Mouse (Mus musculus) kidney, embryonic 15.5 days (tissue): ENCODE results near the gene 3110082I17Rik. TPM values are rescaled to one million over a fixed set of nuclear protein-coding genes. Genes with fewer than 3 reads are reported as not detected.

ENCODE experiments used
- ATAC-seq: fragments of 200-750 bp; cut with Nextera tagmentation; replicated peaks from 2 replicates; pipeline ENCODE4 v1.8.0; 2017; ENCODE audit warnings: moderate TSS enrichment; ENCODE audit not compliant: low FRiP score
- H3K27ac ChIP-seq: fragments of 300-500 bp; sonication (generic); 2 replicates; pipeline ENCODE4 v1.5.1; 2015; ENCODE audit warnings: mild to moderate bottlenecking, inconsistent platforms
- H3K27me3 ChIP-seq: fragments of 300-500 bp; sonication (generic); 2 replicates; pipeline ENCODE4 v1.6.1; 2015; ENCODE audit warnings: inconsistent platforms
- H3K36me3 ChIP-seq: fragments of 300-500 bp; sonication (generic); 2 replicates; pipeline ENCODE4 v1.6.1; 2015; ENCODE audit warnings: inconsistent platforms
- H3K4me1 ChIP-seq: fragments of 300-500 bp; sonication (generic); 2 replicates; pipeline ENCODE4 v1.6.1; 2015; ENCODE audit warnings: inconsistent platforms
- H3K4me2 ChIP-seq: fragments of 300-500 bp; sonication (generic); 2 replicates; pipeline ENCODE4 v1.6.1; 2015; ENCODE audit warnings: moderate library complexity, mild to moderate bottlenecking, inconsistent platforms
- H3K4me3 ChIP-seq: fragments of 300-500 bp; sonication (generic); replicated peaks from 2 replicates; pipeline ENCODE4 v1.5.1; 2015; ENCODE audit warnings: mild to moderate bottlenecking, inconsistent platforms
- H3K9ac ChIP-seq: fragments of 300-500 bp; sonication (generic); 2 replicates; pipeline ENCODE4 v1.6.1; 2015; ENCODE audit warnings: mild to moderate bottlenecking, inconsistent platforms
- H3K9me3 ChIP-seq: fragments of 300-500 bp; sonication (generic); replicated peaks from 2 replicates; pipeline ENCODE4 v1.6.1; 2016; ENCODE audit warnings: inconsistent platforms
- WGBS: fragments of 180-500 bp; shearing (Covaris S2); methylation state at CpG from one replicate; pipeline ENCODE4 v1.1.7; 2015; ENCODE audit warnings: mixed read lengths; 5-methylcytosine and 5-hydroxymethylcytosine counted together
- polyA plus RNA-seq: library from polyadenylated mRNA; unstranded; fragments of >200 nt; fragmentation: Nextera tagmentation; extraction: Ambion mirVana; gene quantifications from 2 replicates; pipeline ENCODE4 v1.2.1, GENCODE M21; 2015

Gene 3110082I17Rik
- polyA plus RNA-seq, 1 experiment from 2014 or later, result 43.3 TPM

DNA sequence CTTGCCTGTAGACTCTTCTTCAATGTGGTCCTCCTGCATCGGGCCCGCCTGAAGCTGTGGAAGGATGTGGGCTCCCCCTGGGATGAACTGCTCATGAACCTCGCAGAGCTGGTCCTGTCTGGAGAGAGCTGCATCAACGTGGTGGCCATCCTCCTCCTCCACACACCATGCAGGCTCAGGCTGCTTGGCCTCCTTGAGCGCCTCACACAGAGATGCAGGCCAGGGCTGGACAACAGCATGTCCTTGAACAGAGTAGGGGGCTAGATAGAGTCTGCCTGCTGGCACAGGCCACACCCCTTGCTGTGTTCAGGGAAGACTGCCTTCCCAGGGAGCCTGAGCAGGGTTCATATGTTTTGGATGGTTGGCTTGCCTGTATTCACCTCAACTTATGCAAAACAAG lies 45.3 kb downstream of the 3110082I17Rik start:
- Histone ChIP-seq H3K36me3 (0 out of 2 replicates have a peak, but pooled peaks cover 5% of the 10 kb centered on the region), H3K4me1 (peaks cover 38% of the 10 kb centered on the region), H3K27me3 (no peaks in the 10 kb centered on the region), H3K9ac (no peak overlapping the region), H3K9me3 (no peaks in the 10 kb centered on the region), H3K4me3 (no peak overlapping the region), H3K4me2 (no peak overlapping the region), H3K27ac (no peak overlapping the region)
- WGBS, result 90% methylated on average over 5 of the region's 5 CpGs
- no peak for ATAC-seq

DNA sequence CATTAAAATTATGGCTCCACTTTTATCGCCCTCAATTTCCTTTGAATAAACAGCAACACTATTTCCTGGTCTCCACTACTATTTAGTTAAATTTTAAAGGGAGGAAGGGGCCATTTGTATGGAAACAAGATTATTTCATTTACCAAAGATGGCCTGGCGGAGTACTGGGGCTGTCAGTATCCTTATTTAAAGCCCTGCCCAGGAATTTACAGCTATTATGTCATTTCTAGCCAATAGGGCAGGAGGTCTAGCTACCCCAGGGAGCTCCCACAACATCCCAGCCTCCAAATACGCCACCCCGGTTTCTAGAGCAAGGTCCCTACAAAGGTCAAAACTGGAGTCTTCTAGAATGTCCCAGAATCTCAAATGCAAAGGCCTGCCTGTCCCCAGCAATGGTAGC lies 46.8 kb downstream of the 3110082I17Rik start:
- Histone ChIP-seq H3K27ac (0 out of 2 replicates have a peak overlapping the region, but pooled peaks have one; percentile 24), H3K36me3 (0 out of 2 replicates have a peak, but pooled peaks cover 5% of the 10 kb centered on the region), H3K9ac (no peak overlapping the region), H3K4me3 (no peak overlapping the region), H3K9me3 (no peaks in the 10 kb centered on the region), H3K27me3 (no peaks in the 10 kb centered on the region), H3K4me2 (no peak overlapping the region), H3K4me1 (peaks cover 45% of the 10 kb centered on the region)
- no peak for ATAC-seq
- 51% methylated on average over 4 of the region's 4 CpGs for WGBS

DNA sequence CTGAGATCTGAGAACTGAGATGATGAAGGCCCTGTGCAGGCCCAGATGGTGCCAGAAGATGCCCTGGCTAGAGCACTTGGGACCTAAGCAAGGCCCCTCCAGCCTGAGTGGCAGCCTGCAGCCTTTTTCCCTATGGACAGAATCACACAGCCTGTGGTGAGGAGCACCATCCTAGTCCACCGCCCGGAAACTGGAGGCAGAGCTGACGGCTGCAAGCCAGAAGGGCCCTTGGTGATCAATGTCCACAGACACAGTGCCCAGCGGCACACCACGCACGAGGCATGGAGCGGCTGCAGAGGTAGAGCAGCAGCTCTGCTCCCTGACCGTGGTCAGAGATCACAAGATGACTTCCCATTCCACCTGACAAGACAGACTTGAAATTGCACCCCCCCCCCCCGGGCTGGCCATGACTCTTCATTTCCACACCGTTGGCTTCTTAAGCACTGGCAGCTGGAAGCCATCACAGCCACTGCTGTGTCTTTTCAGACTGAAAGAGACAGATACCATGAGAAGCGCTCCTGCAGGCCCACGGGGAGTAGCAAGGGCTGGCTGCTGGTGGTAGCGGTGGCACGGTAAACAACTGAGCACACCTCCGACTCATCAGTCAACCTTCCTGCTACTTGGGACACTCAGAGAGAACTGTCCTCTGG lies 48.5 kb downstream of the 3110082I17Rik start:
- no peak for ATAC-seq
- Histone ChIP-seq H3K27ac (0 out of 2 replicates have a peak overlapping the region, but pooled peaks have one; percentile 1), H3K4me2 (no peak overlapping the region), H3K4me3 (no peak overlapping the region), H3K27me3 (no peaks in the 10 kb centered on the region), H3K9me3 (no peaks in the 10 kb centered on the region), H3K9ac (no peak overlapping the region), H3K36me3 (0 out of 2 replicates have a peak, but pooled peaks cover 5% of the 10 kb centered on the region), H3K4me1 (peaks cover 60% of the 10 kb centered on the region)
- WGBS, result 51% methylated on average over 15 of the region's 15 CpGs

DNA sequence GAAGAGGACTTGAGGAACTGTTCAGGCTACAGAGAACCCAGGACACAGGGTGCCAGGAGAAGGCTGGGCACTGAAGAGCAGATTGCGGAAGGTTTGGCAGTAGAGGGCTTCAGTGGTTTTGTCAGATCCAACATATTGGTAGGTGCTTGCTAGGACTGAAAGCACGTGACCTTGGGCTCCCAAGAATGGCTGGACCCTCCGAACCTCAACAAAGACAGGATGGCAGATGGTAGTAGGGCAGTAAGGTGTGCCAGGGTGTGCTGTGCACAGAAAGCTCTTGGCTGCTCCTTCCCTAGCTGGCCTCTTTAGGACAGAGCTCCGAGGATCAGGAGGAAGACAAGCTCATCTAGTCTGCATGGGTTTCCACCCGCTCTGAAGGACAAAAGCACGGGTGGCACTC lies 49.2 kb downstream of the 3110082I17Rik start:
- Histone ChIP-seq H3K4me2 (no peak overlapping the region), H3K4me1 (peaks cover 61% of the 10 kb centered on the region), H3K27me3 (no peaks in the 10 kb centered on the region), H3K9ac (no peak overlapping the region), H3K36me3 (0 out of 2 replicates have a peak, but pooled peaks cover 5% of the 10 kb centered on the region), H3K4me3 (no peak overlapping the region), H3K9me3 (no peaks in the 10 kb centered on the region), H3K27ac (no peak overlapping the region)
- no peak for ATAC-seq
- 91% methylated on average over 6 of the region's 6 CpGs for WGBS

DNA sequence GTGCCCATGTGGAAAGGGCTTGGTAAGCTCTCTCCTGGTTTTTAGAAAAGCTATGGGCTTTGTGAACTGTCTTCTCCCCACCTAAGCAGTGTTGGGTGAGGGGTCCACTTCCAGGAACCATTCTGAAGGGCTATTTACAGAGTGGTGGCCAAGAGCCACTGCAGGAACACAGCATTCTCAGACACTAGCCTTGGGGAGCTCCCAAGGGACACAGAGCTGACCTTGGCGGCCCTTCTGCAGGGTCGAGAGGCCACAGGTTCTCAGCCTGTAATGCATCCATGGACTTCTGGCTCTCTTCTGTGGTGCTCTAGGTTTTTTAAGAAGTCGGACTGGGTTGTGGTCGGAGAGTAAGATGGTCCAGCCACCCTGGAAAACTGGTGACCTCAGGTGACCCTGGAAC lies 50.3 kb downstream of the 3110082I17Rik start:
- ATAC-seq, result no peak
- Histone ChIP-seq H3K9me3 (no peaks in the 10 kb centered on the region), H3K27ac (no peak overlapping the region), H3K4me2 (no peak overlapping the region), H3K4me1 (peaks cover 71% of the 10 kb centered on the region), H3K4me3 (no peak overlapping the region), H3K9ac (no peak overlapping the region), H3K27me3 (no peaks in the 10 kb centered on the region), H3K36me3 (0 out of 2 replicates have a peak, but pooled peaks cover 5% of the 10 kb centered on the region)
- WGBS, result 82% methylated on average over 4 of the region's 4 CpGs

DNA sequence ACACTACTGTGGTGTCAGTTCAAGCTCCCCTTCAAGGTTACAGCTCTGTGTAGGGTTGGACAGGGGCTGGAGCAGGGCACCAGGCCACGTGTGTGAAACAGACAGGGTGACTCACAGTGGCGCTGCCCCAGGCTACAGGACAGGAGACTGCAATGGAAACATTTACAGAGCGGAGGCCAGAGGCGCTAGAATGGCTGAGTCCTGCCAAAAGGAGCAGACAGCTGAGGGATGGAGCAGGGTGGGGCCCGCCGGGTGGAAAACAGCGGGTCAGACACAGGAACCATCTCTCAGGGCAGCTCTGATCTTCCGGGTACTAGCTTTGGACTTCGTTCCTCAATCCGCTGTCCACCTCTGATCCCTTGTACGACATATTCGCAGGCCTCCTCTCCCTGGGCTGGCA lies 50.9 kb downstream of the 3110082I17Rik start:
- Histone ChIP-seq H3K27ac (peak overlapping the region; percentile 63), H3K4me2 (no peak overlapping the region), H3K36me3 (0 out of 2 replicates have a peak, but pooled peaks cover 1% of the 10 kb centered on the region), H3K4me1 (peaks cover 77% of the 10 kb centered on the region), H3K9ac (no peak overlapping the region), H3K9me3 (no peaks in the 10 kb centered on the region), H3K27me3 (no peaks in the 10 kb centered on the region), H3K4me3 (no peak overlapping the region)
- WGBS, result 70% methylated on average over 12 of the region's 12 CpGs
- ATAC-seq, result no peak

DNA sequence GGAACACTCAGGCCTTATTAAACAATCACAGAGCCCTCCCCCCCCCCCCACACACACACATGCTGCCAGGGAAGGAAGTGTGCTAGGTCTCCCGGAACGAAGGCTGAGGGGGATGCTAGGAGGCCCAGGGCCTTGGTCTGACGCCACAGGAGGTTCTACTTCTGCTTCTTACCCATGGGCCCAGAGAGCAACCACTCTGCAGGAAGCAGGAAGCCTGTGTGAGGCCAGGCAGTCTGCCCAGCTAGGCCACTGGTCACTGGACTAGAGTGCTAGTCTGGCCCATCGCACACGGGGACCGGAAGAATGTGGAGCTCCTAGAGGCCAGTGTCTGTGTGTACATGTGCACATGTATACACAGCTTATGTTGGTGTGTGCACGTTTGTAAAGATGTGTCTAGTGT lies 51.8 kb downstream of the 3110082I17Rik start:
- 69% methylated on average over 7 of the region's 7 CpGs for WGBS
- Histone ChIP-seq H3K9ac (no peak overlapping the region), H3K4me3 (no peak overlapping the region), H3K4me1 (peaks cover 71% of the 10 kb centered on the region), H3K4me2 (no peak overlapping the region), H3K36me3 (no peaks in the 10 kb centered on the region), H3K9me3 (no peaks in the 10 kb centered on the region), H3K27ac (peak overlapping the region; percentile 63), H3K27me3 (no peaks in the 10 kb centered on the region)
- no peak for ATAC-seq

DNA sequence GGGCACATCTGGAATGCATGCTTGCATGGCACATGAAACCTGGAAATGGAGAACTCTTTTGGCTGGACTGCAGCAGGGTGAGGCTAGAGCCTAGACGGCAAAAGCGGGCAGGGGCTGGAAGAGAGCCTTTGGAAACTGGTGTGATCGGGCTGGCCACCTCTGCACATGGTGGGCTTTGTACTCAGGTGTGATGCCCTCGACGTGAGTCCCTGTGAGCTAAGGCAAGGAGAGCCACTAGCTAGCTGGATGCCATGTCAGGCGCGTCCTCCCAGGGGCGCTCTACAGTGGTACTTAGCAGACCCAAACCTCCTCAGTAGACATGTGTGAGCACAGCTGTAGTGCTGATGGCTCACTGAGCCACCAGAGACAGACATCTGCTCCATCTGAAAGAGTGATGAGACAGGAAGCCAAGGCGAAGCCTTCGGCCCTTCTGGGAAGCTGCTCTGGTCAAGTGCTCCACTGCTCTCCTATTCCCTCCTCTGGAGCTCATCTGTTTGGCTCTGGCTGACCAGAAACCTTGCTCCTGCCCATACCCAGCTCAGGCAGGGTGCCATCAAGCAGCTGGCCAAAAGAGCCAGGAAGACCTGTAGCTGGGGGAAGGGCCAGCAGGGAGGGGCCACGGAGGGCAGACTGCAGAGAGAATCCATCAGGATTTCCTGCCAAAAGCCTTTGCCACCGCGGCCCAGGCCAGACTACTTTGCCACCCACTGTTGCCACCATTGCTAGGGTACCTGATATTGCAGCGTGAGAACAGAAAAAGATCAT lies 53.0 kb downstream of the 3110082I17Rik start:
- ATAC-seq, result no peak
- Histone ChIP-seq H3K27ac (no peak overlapping the region), H3K4me1 (peaks cover 63% of the 10 kb centered on the region), H3K9me3 (no peaks in the 10 kb centered on the region), H3K36me3 (no peaks in the 10 kb centered on the region), H3K27me3 (no peaks in the 10 kb centered on the region), H3K4me2 (no peak overlapping the region), H3K9ac (no peak overlapping the region), H3K4me3 (no peak overlapping the region)
- 85% methylated on average over 14 of the region's 14 CpGs for WGBS

DNA sequence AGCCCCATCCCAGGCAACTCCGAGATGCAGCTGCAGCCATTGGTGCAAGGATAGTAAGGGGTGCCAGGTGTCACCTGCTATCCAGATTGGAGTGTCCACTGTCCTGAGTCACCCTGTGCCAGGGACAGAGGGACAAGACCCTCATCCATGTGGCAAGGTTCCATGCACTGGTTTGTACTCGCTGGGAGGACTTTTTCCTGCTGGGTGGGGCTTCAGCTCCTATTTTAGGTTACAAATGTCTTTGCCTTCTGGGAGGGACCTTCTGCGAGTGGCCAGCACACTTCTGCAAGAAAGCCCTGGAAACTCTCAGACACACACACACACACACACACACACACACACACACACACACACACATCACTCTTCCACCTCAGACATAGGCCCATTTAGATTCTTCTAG lies 54.4 kb downstream of the 3110082I17Rik start:
- no peak overlapping the region for H3K9ac ChIP-seq
- no peaks in the 10 kb centered on the region for H3K9me3 ChIP-seq
- ATAC-seq, result no peak
- H3K4me2 ChIP-seq, result no peak overlapping the region
- peaks cover 55% of the 10 kb centered on the region for H3K4me1 ChIP-seq
- no peaks in the 10 kb centered on the region for H3K27me3 ChIP-seq
- H3K36me3 ChIP-seq, result no peaks in the 10 kb centered on the region
- whole genome bisulfite sequencing, result 61% methylated on average over 3 of the region's 3 CpGs
- H3K4me3 ChIP-seq, result no peak overlapping the region
- H3K27ac ChIP-seq, result 0 out of 2 replicates have a peak overlapping the region, but pooled peaks have one; percentile 11

DNA sequence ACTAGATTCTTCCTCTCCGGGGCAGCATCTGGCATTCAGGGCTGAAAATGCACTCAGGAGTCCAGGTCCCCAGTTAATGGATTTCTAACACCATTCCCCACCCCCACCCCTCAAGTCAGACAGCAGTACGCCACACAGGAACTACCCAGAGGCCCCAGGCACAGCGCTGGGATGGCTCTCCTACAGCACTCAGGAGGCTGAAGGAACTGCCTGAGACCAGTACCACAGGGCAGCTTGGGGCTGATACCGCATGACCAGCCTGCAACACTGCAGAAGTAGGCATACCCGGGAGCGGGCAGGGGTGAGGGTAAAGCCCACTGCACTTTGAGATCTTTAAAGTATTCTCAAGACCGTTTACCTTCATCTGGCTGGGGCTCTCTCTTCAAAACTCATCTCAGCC lies 54.8 kb downstream of the 3110082I17Rik start:
- no peak overlapping the region for H3K4me2 ChIP-seq
- H3K4me1 ChIP-seq, result peaks cover 50% of the 10 kb centered on the region
- H3K27ac ChIP-seq, result 0 out of 2 replicates have a peak overlapping the region, but pooled peaks have one; percentile 11
- whole genome bisulfite sequencing, result 64% methylated on average over 7 of the region's 7 CpGs
- no peaks in the 10 kb centered on the region for H3K9me3 ChIP-seq
- H3K27me3 ChIP-seq, result no peaks in the 10 kb centered on the region
- no peak for ATAC-seq
- no peak overlapping the region for H3K4me3 ChIP-seq
- H3K36me3 ChIP-seq, result no peaks in the 10 kb centered on the region
- no peak overlapping the region for H3K9ac ChIP-seq

DNA sequence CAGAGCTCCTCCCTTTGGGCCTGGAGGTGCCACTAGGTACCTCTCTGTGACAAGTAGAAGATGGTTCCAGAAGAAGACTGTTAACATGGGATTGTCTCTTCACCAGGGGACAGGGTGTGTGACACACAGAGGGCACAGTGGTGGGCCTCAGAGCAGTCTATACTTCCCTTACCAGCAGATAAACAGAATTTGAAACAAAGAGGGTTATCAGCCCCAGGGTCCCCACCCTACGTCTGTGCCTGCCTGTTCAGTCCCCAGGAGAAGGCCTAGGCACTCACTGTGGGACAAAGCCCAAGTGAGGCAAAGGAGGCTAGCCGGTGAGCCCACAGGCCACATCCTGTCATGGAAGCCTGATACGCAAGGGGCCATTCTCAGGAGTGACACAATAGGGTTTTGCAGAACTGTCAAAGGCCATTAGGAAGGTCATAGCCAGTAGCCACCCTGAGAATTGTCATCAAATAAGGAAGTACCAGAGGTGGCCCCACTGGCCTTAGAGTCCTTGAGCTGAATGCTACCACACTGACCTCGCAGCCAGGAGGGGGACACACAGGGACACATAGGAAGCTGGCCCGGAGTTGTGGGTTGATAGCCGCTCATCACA lies 55.4 kb downstream of the 3110082I17Rik start, which contains the start of gene C130050O18Rik:
TSS of gene C130050O18Rik (plus strand) at position 480 of the 601 bp plus-strand sequence.
- Histone ChIP-seq H3K9ac (no peak within 1 kb of the TSS), H3K4me1 (peaks cover 45% of the 10 kb centered on the region), H3K4me3 (no peak within 1 kb of the TSS), H3K9me3 (no peaks in the 10 kb centered on the region), H3K27ac (peak within 1 kb of the TSS; percentile 14; the same call in 1 of the 2 replicates), H3K4me2 (no peak within 1 kb of the TSS), H3K36me3 (no peaks in the 10 kb centered on the region), H3K27me3 (no peaks in the 10 kb centered on the region)
- no peak for ATAC-seq
- WGBS, result 79% methylated on average over 6 of the region's 6 CpGs
